Mouse (Mus musculus) kidney, adult 2 months (tissue): ENCODE data around the gene Rhoa. TPM values are rescaled to one million over a fixed set of nuclear protein-coding genes. Genes with fewer than 3 reads are reported as not detected.
A peak's percentile ranks its signal among the peaks of the same experiment; 100 is the strongest.
"Not testable (repeated sequence)": the region's sequence is repeated elsewhere in the genome, so short reads cannot be mapped to it uniquely, and the experiment has no call there.

Experiments
- DNase-seq: peaks from one replicate; pipeline ENCODE4 v3.0.0; 2021
- H3K27ac ChIP-seq: fragments of 200-500 bp; 2 replicates; pipeline ENCODE4 v1.5.1; 2012; ENCODE audit warnings: low read depth, low read length, control low read depth, inconsistent platforms; ENCODE audit not compliant: insufficient read depth
- H3K27me3 ChIP-seq: fragments of 200-500 bp; replicated peaks from 2 replicates; pipeline ENCODE4 v1.6.1; 2012; ENCODE audit warnings: mild to moderate bottlenecking, moderate library complexity, low read length, inconsistent platforms; ENCODE audit not compliant: control insufficient read depth, insufficient read depth
- H3K36me3 ChIP-seq: fragments of 200-500 bp; 2 replicates; pipeline ENCODE4 v1.6.1; 2012; ENCODE audit warnings: mild to moderate bottlenecking, moderate library complexity, low read length, inconsistent platforms; ENCODE audit not compliant: control insufficient read depth, insufficient read depth
- H3K4me1 ChIP-seq: fragments of 200-500 bp; 2 replicates; pipeline ENCODE4 v1.6.1; 2011; ENCODE audit warnings: low read length; ENCODE audit not compliant: control insufficient read depth, insufficient read depth
- H3K4me3 ChIP-seq: fragments of 200-500 bp; 2 replicates; pipeline ENCODE4 v1.5.1; 2011; ENCODE audit warnings: mild to moderate bottlenecking, low read depth, low read length, control low read depth; ENCODE audit not compliant: insufficient read depth
- CTCF ChIP-seq: fragments of 200-500 bp; conservative IDR thresholded peaks from 2 replicates; pipeline ENCODE4 v1.5.1; 2011; ENCODE audit warnings: low read depth, mild to moderate bottlenecking, control low read depth, low read length, moderate library complexity, mixed read lengths; ENCODE audit not compliant: insufficient read depth, insufficient read length
- POLR2A ChIP-seq: fragments of 200-500 bp; IDR thresholded peaks from one replicate; pipeline ENCODE4 v1.6.1; 2011; ENCODE audit warnings: low read depth, low read length, control low read depth
- WGBS: fragments of 180-500 bp; shearing (Covaris S2); methylation state at CpG from one replicate; pipeline ENCODE4 v1.1.7; 2018; 5-methylcytosine and 5-hydroxymethylcytosine counted together
- polyA plus RNA-seq: library from polyadenylated mRNA; depleted of rRNA; stranded (reverse); fragments of >200 nt; gene quantifications from 2 replicates; pipeline ENCODE4 v1.2.3, GENCODE M21; 2012

Gene Rhoa
- polyA plus RNA-seq, 1 experiment = 179 TPM

- H3K27me3 ChIP-seq = no peaks in the 10 kb centered on the region
- TF ChIP-seq POLR2A (no peak), CTCF (no peak)
- no peak for DNase-seq
- no peak overlapping the region for H3K27ac ChIP-seq
- no peak overlapping the region for H3K4me3 ChIP-seq
- no peaks in the 10 kb centered on the region for H3K36me3 ChIP-seq
- peaks cover 13% of the 10 kb centered on the region for H3K4me1 ChIP-seq
- WGBS = 80% methylated on average over 10 of the region's 10 CpGs
These were observed 39.5 kb upstream of the Rhoa start for GRCm38 (mm10) chr9:108266261-108266935.

- H3K4me1 ChIP-seq = peaks cover 10% of the 10 kb centered on the region
- no peak for TF ChIP-seq CTCF
- TF ChIP-seq POLR2A = no peak
- no peaks in the 10 kb centered on the region for H3K36me3 ChIP-seq
- WGBS = 55% methylated on average over 7 of the region's 7 CpGs
- H3K27me3 ChIP-seq = no peaks in the 10 kb centered on the region
- H3K27ac ChIP-seq = no peak overlapping the region; the same call in 1 of the 2 replicates
- H3K4me3 ChIP-seq = no peak overlapping the region
- peak; percentile 42 for DNase-seq
These were observed 38.2 kb upstream of the Rhoa start for GRCm38 (mm10) chr9:108267691-108268090.

GRCm38 (mm10) chr9:108268701-108269100 is 37.2 kb upstream of the Rhoa start:
- 57% methylated on average over 7 of the region's 7 CpGs for WGBS
- H3K36me3 ChIP-seq, H3K4me3 ChIP-seq, H3K27ac ChIP-seq, H3K4me1 ChIP-seq, H3K27me3 ChIP-seq: not testable (repeated sequence)
- peak; percentile 33 for DNase-seq

GRCm38 (mm10) chr9:108271941-108272340 is 34.0 kb upstream of the Rhoa start:
- TF ChIP-seq POLR2A = no peak
- TF ChIP-seq CTCF = no peak
- no peaks in the 10 kb centered on the region for H3K36me3 ChIP-seq
- WGBS = 15% methylated on average over 2 of the region's 2 CpGs
- peaks cover 17% of the 10 kb centered on the region for H3K4me1 ChIP-seq
- peak; percentile 59 for DNase-seq
- H3K27me3 ChIP-seq = no peaks in the 10 kb centered on the region
- no peak overlapping the region for H3K27ac ChIP-seq
- H3K4me3 ChIP-seq = no peak overlapping the region

GRCm38 (mm10) chr9:108272691-108273090 is 33.2 kb upstream of the Rhoa start:
- Histone ChIP-seq H3K36me3 (no peaks in the 10 kb centered on the region), H3K27ac (no peak overlapping the region), H3K4me3 (no peak overlapping the region), H3K4me1 (peaks cover 14% of the 10 kb centered on the region), H3K27me3 (no peaks in the 10 kb centered on the region)
- WGBS = 65% methylated on average over 5 of the region's 5 CpGs
- no peak for DNase-seq
- TF ChIP-seq CTCF (no peak), POLR2A (no peak)

- 86% methylated on average over 4 of the region's 4 CpGs for WGBS
- H3K27me3 ChIP-seq = no peaks in the 10 kb centered on the region
- H3K4me3 ChIP-seq = no peak overlapping the region
- no peak for DNase-seq
- H3K27ac ChIP-seq = no peak overlapping the region
- TF ChIP-seq CTCF = no peak
- TF ChIP-seq POLR2A = no peak
- no peaks in the 10 kb centered on the region for H3K36me3 ChIP-seq
- peaks cover 14% of the 10 kb centered on the region for H3K4me1 ChIP-seq
These were observed 32.4 kb upstream of the Rhoa start for GRCm38 (mm10) chr9:108273485-108273884.

GRCm38 (mm10) chr9:108274476-108275330 is 31.2 kb upstream of the Rhoa start:
- H3K27me3 ChIP-seq = no peaks in the 10 kb centered on the region
- H3K4me3 ChIP-seq = no peak overlapping the region
- H3K27ac ChIP-seq = peak overlapping the region; percentile 8
- TF ChIP-seq POLR2A (no peak), CTCF (no peak)
- H3K4me1 ChIP-seq = peaks cover 14% of the 10 kb centered on the region
- DNase-seq = no peak
- H3K36me3 ChIP-seq = no peaks in the 10 kb centered on the region
- 59% methylated on average over 5 of the region's 5 CpGs for WGBS
